Mouse (Mus musculus): Measurements from ENCODE around the gene Atg5. TPM values are rescaled to one million over a fixed set of nuclear protein-coding genes. Genes with fewer than 3 reads are reported as not detected.
"Not testable (repeated sequence)": the region's sequence is repeated elsewhere in the genome, so short reads cannot be mapped to it uniquely, and the experiment has no call there.

Gene Atg5
- polyA plus RNA-seq, 1 experiment from 2014 or later: 38.4 TPM

GRCm38 (mm10) chr10:44323070-44323775 is 55.1 kb downstream of the Atg5 start:
- H3K27me3 ChIP-seq (ENCODE audit: insufficient read depth, poor library complexity, severe bottlenecking): no peaks in the 10 kb centered on the region
- no peak for DNase-seq (ENCODE audit: low spot score)
- peaks cover 13% of the 10 kb centered on the region; the same call in 1 of the 2 replicates for H3K36me3 ChIP-seq
- 78% methylated on average over 9 of the region's 9 CpGs for WGBS
- 0 out of 2 replicates have a peak, but pooled peaks cover 3% of the 10 kb centered on the region for H3K4me1 ChIP-seq
- H3K27ac ChIP-seq: no peak overlapping the region
- no peak overlapping the region for H3K4me3 ChIP-seq
- H3K9me3 ChIP-seq: no peaks in the 10 kb centered on the region

GRCm38 (mm10) chr10:44323836-44324235 is 55.7 kb downstream of the Atg5 start:
- Histone ChIP-seq H3K4me3 (no peak overlapping the region), H3K4me1 (0 out of 2 replicates have a peak, but pooled peaks cover 3% of the 10 kb centered on the region), H3K9me3 (no peaks in the 10 kb centered on the region), H3K27me3 (ENCODE audit: insufficient read depth, poor library complexity, severe bottlenecking) (no peaks in the 10 kb centered on the region), H3K27ac (no peak overlapping the region), H3K36me3 (peaks cover 13% of the 10 kb centered on the region; the same call in 1 of the 2 replicates)
- DNase-seq (ENCODE audit: low spot score): no peak
- WGBS: 90% methylated on average over 8 of the region's 8 CpGs

- 0 out of 2 replicates have a peak, but pooled peaks cover 3% of the 10 kb centered on the region for H3K4me1 ChIP-seq
- 0 out of 2 replicates have a peak, but pooled peaks cover 8% of the 10 kb centered on the region for H3K36me3 ChIP-seq
- H3K27ac ChIP-seq: no peak overlapping the region
- no peak for DNase-seq (ENCODE audit: low spot score)
- H3K27me3 ChIP-seq (ENCODE audit: insufficient read depth, poor library complexity, severe bottlenecking): no peaks in the 10 kb centered on the region
- H3K9me3 ChIP-seq: no peaks in the 10 kb centered on the region
- H3K4me3 ChIP-seq: no peak overlapping the region
- 72% methylated on average over 13 of the region's 13 CpGs for WGBS
Measured at GRCm38 (mm10) chr10:44325551-44326500, 57.7 kb downstream of the Atg5 start.

- 0 out of 2 replicates have a peak, but pooled peaks cover 2% of the 10 kb centered on the region for H3K36me3 ChIP-seq
- WGBS: 91% methylated on average over 9 of the region's 9 CpGs
Measured at GRCm38 (mm10) chr10:44327057-44327456, 58.9 kb downstream of the Atg5 start.

GRCm38 (mm10) chr10:44328347-44328746 is 60.2 kb downstream of the Atg5 start:
- Histone ChIP-seq H3K9me3 (no peaks in the 10 kb centered on the region), H3K27me3 (ENCODE audit: insufficient read depth, poor library complexity, severe bottlenecking) (no peaks in the 10 kb centered on the region), H3K27ac (no peak overlapping the region), H3K4me3 (no peak overlapping the region), H3K4me1 (0 out of 2 replicates have a peak, but pooled peaks cover 3% of the 10 kb centered on the region), H3K36me3 (0 out of 2 replicates have a peak, but pooled peaks cover under 1% of the 10 kb centered on the region)
- 63% methylated on average over 3 of the region's 3 CpGs for WGBS
- no peak for DNase-seq (ENCODE audit: low spot score)

More at GRCm38 (mm10) chr10:44327057-44327456, 58.9 kb downstream of the Atg5 start:
- Histone ChIP-seq H3K9me3 (no peaks in the 10 kb centered on the region), H3K27me3 (ENCODE audit: insufficient read depth, poor library complexity, severe bottlenecking) (no peaks in the 10 kb centered on the region), H3K4me3 (no peak overlapping the region), H3K4me1 (0 out of 2 replicates have a peak, but pooled peaks cover 3% of the 10 kb centered on the region), H3K27ac (no peak overlapping the region)
- no peak for DNase-seq (ENCODE audit: low spot score)

- Histone ChIP-seq H3K9me3 (no peaks in the 10 kb centered on the region), H3K4me1 (0 out of 2 replicates have a peak, but pooled peaks cover 2% of the 10 kb centered on the region), H3K36me3 (peaks cover 1% of the 10 kb centered on the region), H3K27me3 (ENCODE audit: insufficient read depth, poor library complexity, severe bottlenecking) (no peaks in the 10 kb centered on the region), H3K4me3 (no peak overlapping the region), H3K27ac (no peak overlapping the region)
- 89% methylated on average over 1 of the region's 1 CpGs for WGBS
- no peak for DNase-seq (ENCODE audit: low spot score)
Measured at GRCm38 (mm10) chr10:44330717-44331116, 62.6 kb downstream of the Atg5 start.

- no peaks in the 10 kb centered on the region for H3K9me3 ChIP-seq
- no peaks in the 10 kb centered on the region for H3K4me1 ChIP-seq
- WGBS: 74% methylated on average over 2 of the region's 2 CpGs
- H3K36me3 ChIP-seq: peaks cover 6% of the 10 kb centered on the region
- DNase-seq (ENCODE audit: low spot score): no peak
- H3K27ac ChIP-seq: no peak overlapping the region
- no peak overlapping the region for H3K4me3 ChIP-seq
- H3K27me3 ChIP-seq (ENCODE audit: insufficient read depth, poor library complexity, severe bottlenecking): no peaks in the 10 kb centered on the region
Measured at GRCm38 (mm10) chr10:44331469-44331868, 63.3 kb downstream of the Atg5 start.

GRCm38 (mm10) chr10:44332656-44333055 is 64.5 kb downstream of the Atg5 start:
- not testable (repeated sequence) for H3K27me3 ChIP-seq (ENCODE audit: insufficient read depth, poor library complexity, severe bottlenecking); H3K9me3 ChIP-seq; H3K4me1 ChIP-seq; H3K36me3 ChIP-seq; H3K27ac ChIP-seq; H3K4me3 ChIP-seq
- DNase-seq (ENCODE audit: low spot score): peak; percentile 78
- 79% methylated on average over 3 of the region's 3 CpGs for WGBS

GRCm38 (mm10) chr10:44336641-44337382 is 68.7 kb downstream of the Atg5 start:
- not testable (repeated sequence) for DNase-seq (ENCODE audit: low spot score); H3K27ac ChIP-seq; H3K27me3 ChIP-seq (ENCODE audit: insufficient read depth, poor library complexity, severe bottlenecking)

GRCm38 (mm10) chr10:44338571-44338970 is 70.4 kb downstream of the Atg5 start:
- H3K27ac ChIP-seq: no peak overlapping the region
- WGBS: 87% methylated on average over 6 of the region's 6 CpGs
- H3K27me3 ChIP-seq (ENCODE audit: insufficient read depth, poor library complexity, severe bottlenecking): no peaks in the 10 kb centered on the region

More at GRCm38 (mm10) chr10:44336641-44337382, 68.7 kb downstream of the Atg5 start:
- H3K4me3 ChIP-seq, H3K9me3 ChIP-seq, H3K36me3 ChIP-seq, H3K4me1 ChIP-seq: not testable (repeated sequence)
- WGBS: 62% methylated on average over 3 of the region's 3 CpGs

GRCm38 (mm10) chr10:44339326-44339725 is 71.2 kb downstream of the Atg5 start:
- H3K4me3 ChIP-seq: no peak overlapping the region
- 86% methylated on average over 5 of the region's 5 CpGs for WGBS
- H3K9me3 ChIP-seq: no peaks in the 10 kb centered on the region
- H3K27me3 ChIP-seq (ENCODE audit: insufficient read depth, poor library complexity, severe bottlenecking): no peaks in the 10 kb centered on the region
- H3K27ac ChIP-seq: no peak overlapping the region
- H3K36me3 ChIP-seq: peaks cover 6% of the 10 kb centered on the region
- H3K4me1 ChIP-seq: no peaks in the 10 kb centered on the region
- DNase-seq (ENCODE audit: low spot score): no peak

More at GRCm38 (mm10) chr10:44338571-44338970, 70.4 kb downstream of the Atg5 start:
- Histone ChIP-seq H3K36me3 (peaks cover 6% of the 10 kb centered on the region), H3K9me3 (no peaks in the 10 kb centered on the region), H3K4me3 (no peak overlapping the region), H3K4me1 (no peaks in the 10 kb centered on the region)
- no peak for DNase-seq (ENCODE audit: low spot score)

- no peak overlapping the region for H3K4me3 ChIP-seq
- no peak overlapping the region for H3K27ac ChIP-seq
- DNase-seq (ENCODE audit: low spot score): no peak
- H3K9me3 ChIP-seq: no peaks in the 10 kb centered on the region
- no peaks in the 10 kb centered on the region for H3K4me1 ChIP-seq
- peaks cover 2% of the 10 kb centered on the region for H3K36me3 ChIP-seq
- no peaks in the 10 kb centered on the region for H3K27me3 ChIP-seq (ENCODE audit: insufficient read depth, poor library complexity, severe bottlenecking)
- WGBS: 90% methylated on average over 4 of the region's 4 CpGs
Measured at GRCm38 (mm10) chr10:44340928-44341327, 72.8 kb downstream of the Atg5 start.
